Mouse (Mus musculus): ENCODE results near the gene Dpy19l3.

Gene Dpy19l3

DNA sequence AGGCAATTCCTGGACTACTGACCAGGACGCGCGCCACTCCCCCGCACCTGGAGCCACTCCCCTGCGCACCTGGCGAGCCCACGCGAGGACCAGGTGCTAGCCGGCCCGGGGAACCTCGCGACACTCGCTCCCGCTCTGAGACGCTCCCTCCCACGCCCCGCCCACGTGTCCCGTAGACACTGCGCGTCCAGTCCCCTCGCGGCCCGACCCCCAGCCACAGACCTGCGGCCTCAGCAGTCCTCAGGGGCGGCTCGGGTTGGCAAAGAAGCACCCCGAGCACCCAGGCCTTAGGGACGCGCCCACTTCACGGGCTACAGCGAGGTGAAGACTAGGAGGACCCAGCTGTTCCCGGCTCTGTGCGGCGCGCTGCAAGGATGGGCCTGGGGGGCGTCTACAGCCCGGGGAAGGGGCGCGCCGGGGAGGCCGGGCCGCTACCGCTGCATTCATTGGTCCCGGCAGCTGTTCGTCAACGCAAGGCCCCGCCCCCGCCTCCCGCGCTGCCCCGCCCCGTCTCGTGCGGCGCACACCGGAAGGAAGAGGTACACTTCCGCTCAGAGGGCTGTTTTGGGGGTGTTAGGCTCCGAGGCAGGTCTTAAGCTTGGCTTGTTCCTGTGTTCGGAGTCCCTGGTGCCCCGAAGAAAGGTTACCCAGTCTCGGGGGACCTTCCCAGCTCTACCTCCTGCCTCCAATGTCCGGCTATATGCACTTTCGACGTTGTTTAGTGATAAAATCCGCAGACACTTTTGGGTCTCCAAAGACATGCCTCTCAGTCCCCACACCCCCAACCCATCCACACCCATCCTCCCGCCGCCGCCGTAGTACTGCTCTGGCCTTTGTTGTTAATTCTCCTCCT, at the start of gene Dpy19l3:
TSS of gene Dpy19l3 (minus strand) at position 422 of the 853 bp plus-strand sequence.
- DNase-seq (ENCODE audit: low spot score in 2 of 2), result peak; percentile 83 to 89

DNA sequence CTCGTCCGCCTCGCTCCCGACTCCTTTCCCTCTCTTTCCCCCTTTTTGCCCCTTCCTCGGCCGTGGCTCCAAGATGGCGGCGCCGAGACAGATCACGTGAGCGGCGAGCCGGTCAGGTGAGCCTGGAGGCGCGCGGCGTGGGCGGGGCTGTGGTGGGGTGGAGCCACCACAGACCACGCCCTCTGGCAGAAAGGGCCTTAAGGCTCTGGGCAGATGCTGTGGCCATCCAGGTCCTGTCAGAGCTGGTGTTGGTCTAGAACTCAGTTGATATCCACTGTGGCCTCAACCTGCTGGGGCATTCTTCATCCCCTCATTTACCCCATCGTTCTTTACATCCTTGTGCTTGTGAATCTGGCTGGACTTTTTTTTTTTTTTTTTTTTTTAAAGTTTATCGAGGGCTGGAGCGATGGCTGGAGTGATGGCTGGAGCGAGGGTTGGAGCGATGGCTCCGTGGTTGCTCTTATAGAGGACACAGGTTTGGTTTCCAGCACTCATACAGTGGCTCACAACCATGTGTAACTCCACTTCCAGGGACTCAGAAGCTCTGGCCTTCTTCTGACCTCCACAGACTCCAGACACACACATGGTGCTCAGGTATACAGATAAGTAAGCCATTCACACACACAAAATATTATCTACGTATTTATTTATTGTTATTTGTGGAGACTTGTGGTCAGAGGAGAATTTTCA, 48.8 kb upstream of the Dpy19l3 start, which contains the start of gene Zfp507:
TSS of gene Zfp507 (minus strand) at position 98 of the 690 bp plus-strand sequence.
- peak; percentile 79 to 88 for DNase-seq (ENCODE audit: low spot score in 2 of 2)

DNA sequence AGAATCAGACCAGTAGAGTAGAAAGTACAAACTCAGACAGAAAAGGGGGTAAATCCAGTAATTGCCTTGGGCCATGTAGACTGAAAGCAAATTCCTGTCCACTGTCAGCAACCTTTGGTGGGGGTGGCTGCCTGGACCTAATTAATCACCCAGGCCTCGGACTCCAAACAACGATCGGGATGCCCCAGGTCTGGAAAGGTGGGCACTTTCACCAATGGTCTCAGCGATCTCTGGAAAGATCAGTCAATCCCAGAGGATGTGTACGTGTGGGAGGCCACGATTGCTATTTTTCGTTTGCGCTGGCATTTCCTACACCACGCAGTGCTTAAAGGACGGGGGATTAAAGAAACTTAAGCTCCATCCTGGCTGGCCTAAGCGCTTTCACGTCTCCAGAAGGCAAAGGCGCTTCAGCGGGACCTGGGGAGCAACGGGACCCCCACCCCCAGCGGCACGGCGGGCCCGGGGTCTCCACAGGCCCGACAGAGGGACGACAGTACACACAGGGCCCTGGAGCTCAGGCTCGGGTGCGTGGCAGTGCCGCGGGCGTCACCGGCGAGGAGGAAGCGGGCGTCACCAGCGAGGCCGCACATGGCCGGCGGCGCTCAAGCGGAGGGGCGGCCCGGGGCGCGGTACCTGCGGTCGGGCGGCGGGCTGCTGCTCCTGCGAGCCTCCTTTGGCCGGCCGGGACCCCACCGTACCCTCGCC, 48.1 kb upstream of the Dpy19l3 start:
- DNase-seq (ENCODE audit: low spot score in 2 of 2), result no peak

DNA sequence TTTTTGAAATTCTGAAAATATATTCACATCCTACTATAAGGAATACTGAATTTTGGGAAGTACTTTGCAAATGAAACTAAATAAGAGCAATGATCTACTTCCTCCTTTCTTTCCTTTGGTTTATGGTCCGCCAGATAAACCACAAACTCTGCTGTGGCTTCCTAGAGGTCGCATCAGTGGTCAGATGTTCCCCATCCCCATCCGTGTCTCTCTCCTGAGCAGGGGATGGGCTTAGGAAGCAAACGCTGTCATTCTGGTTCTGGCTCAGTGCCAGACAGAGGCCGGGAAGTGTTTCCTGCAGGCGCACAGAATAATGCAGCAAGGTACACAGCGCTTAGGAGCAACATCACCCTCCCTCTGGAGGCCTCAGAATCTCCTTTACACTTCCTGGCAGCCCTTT, 41.9 kb upstream of the Dpy19l3 start:
- no peak for DNase-seq (ENCODE audit: low spot score in 2 of 2)

DNA sequence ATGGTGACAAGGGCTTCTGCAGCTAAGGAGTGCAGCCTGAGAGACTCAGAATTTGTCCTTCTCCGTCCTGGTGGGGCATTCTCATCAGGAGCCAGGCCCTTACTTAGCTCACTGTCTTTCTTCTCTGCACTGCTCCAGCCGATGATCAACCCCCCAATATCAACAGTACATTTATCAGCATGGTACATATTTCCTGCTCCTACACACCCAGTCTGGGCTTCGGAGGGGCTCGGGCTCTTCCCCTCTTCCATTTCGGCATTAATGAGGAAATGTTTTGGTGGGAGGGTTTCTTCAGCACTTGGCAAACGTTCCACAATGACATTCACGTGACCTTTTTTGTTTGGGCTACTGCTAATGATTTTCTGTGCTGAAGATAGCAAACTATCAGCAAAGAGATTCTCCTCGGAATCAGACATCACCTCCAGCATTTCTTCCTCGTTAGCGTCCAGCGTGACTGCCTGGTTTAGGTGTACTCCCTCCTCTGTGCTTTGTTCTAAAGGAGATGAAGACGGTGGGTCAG, 40.0 kb upstream of the Dpy19l3 start:
- DNase-seq (ENCODE audit: low spot score in 2 of 2), result no peak

DNA sequence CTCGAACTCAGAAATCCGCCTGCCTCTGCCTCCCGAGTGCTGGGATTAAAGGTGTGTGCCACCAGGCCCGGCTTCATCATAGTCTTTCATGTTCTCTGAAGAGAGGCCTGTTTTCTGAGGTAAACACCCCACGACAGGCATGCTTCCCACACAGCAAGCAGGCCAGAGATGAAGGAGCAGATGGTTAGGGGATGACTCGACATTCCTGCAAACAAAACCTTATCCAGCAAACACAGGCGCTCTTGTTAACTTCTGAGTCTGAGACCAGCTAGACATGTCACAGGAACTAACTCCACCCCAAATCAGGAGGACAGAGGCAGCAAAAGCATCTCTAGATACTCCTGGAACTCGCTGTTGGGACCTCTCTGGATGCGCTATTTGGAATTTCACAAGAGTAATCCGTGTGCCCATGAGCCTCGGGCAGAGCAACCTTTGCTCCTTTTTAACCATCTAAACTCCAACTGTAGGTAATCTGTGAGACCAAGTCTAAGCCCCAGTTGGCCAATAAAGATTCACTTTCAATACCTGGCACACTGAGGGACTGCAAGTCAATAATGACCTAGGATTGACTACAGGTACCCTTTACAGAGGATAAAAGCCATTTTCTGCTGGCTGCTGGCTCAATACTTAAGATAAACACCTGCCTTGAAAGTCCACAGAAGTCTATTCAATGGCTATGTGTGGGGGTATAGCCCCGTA, 38.0 kb upstream of the Dpy19l3 start:
- DNase-seq (ENCODE audit: low spot score in 2 of 2), result no peak

DNA sequence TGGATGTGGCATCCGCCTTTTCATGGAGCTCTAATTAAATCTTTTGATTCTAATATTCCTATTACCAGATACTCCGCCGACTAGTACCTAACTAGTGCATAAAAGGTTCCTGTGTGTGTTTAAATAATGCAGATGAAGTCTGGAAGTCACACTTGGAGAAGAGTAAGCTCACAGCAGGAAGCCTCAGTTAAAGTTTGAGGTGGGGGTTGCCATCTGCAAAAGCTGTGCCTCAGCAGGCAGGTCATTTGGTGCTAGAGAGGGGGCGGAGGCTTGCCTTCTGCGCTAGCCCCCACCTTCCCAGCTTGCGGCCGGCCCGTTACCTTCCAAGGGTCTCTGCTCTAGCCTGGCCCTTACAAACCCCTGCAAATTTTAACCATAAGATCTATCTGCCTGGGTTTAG, 36.7 kb upstream of the Dpy19l3 start:
- DNase-seq (ENCODE audit: low spot score in 2 of 2), result no peak

DNA sequence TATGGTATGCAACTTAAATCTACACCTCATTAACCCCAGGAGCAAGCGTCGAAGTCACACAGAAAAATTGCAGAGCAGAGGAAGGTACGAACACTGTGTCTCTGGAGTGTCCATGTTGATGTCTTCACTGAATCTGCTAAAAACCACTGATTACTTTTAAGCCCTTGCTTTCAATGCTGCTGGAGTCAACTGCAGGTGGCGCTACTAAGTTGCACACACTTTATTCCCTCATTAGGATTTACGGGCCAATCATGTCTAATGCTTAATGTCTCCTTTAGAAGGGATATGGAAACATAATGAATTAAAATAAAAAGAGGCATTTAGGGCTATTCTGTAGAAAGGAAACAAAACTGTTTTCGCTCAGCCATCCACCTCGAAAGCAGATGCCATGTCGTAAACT, 35.9 kb upstream of the Dpy19l3 start:
- DNase-seq (ENCODE audit: low spot score in 2 of 2), result no peak

DNA sequence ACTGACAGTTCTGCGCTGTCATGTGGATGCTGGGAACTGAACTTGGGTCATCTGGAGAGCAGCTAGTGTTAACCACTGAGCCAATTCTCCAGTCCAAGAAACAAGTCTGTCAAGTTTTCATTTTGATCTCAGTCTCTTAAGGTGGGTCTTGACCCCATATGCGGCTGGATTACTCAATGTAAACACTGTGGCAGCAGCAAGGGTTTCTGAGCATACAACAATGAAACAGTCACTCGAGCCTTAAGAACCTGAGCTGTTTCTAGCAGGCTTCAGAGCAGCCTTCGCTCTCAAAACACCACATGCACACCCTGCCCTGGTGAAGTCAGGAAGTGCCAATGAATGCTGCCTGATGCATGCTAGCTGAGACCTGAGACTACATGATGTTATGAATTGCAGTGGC, 31.3 kb upstream of the Dpy19l3 start:
- no peak for DNase-seq (ENCODE audit: low spot score in 2 of 2)

DNA sequence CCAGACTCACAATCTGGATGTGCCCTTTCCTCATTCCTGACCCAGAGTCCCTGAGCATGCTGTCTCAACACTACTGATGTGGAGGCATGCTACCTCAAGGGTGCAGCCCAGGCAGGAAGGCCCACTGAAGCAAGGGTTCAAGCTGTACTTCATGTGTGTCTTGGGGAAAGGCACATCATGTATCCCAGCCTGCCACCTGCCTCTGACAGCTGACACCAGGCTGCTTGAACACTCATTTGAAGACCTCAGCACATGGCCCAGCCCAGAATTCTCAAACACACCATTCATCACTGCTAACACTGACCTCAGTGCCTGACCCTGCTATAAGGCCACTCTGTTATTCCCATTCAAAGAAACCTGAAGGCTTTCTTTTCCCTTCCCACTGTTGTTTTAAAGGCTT, 28.0 kb upstream of the Dpy19l3 start:
- DNase-seq (ENCODE audit: low spot score in 2 of 2), result no peak

DNA sequence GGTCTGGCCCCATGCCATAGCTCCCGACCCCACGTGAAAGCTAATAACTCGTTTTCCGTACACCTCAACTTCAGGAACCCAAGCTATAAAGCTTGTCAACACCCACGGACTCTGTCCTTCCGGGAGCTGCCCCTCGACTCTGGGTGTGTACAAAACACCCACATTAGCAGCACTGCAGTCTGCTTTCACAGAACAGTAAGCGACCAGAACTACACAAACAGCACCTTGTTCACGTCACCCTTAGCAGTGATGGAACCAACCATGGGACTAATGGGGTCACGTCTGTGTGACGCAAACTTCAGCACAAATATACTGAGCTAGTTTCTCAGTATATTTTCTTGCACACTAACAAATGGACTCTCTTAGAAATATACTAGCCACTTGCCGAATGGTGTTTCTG, 19.9 kb upstream of the Dpy19l3 start:
- no peak for DNase-seq (ENCODE audit: low spot score in 2 of 2)

DNA sequence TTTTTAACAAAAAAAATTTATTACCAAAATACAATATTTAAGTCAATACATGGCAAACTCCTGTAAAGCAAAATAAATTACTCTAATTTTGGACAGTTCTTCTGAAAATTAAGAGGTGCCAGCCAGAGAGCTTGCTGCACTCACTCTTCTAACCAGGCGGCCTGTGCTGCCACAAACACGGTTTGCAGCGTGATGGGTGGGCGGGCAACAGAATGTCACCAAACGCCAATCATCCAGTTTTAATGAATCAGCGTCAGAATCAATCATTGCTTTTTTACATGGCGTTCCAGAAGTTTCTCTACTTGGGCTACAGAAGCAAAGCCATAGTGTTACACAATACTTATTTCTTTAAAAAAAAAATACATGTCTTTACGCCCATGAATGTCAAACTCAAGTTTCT, 18.1 kb upstream of the Dpy19l3 start:
- DNase-seq (ENCODE audit: low spot score in 2 of 2), result no peak

DNA sequence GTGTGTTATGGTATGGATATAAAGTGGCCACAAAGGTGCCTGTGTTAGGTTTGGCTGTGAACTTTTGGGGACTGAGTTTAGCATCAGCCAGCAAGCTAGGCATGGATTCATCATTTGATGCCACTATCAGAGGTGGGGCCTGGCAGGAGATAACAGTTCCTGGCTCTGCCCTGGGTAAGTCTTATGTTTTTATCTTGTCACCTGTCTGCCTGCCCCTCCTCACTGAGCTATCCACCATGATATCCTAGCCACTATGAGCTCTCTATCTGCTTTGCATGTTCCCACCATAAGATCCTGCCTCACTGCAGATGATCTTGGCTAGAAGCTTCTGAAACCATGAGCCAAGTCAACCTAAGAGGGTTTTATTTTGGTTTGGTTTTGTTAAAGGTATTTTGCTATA, 16.9 kb upstream of the Dpy19l3 start:
- DNase-seq (ENCODE audit: low spot score in 2 of 2), result no peak

DNA sequence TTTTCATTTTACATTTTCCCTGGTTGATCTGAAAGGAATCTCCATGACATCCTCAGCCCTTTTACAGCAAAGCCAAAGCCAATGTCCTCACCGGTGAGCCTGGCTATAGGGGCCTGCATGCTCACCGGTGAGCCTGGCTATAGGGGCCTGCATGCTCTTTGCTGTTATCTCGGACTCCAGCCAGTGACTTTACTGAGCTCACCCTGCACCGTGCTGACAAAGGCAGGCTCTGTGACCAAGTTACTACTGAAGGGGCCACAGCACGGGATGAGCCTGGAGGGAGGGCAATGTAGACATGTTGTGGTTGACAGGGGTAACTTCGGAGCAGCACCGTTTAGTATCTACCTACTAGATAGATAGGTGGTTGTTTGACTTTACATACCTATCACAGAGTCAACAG, 15.9 kb upstream of the Dpy19l3 start:
- no peak for DNase-seq (ENCODE audit: low spot score in 2 of 2)

DNA sequence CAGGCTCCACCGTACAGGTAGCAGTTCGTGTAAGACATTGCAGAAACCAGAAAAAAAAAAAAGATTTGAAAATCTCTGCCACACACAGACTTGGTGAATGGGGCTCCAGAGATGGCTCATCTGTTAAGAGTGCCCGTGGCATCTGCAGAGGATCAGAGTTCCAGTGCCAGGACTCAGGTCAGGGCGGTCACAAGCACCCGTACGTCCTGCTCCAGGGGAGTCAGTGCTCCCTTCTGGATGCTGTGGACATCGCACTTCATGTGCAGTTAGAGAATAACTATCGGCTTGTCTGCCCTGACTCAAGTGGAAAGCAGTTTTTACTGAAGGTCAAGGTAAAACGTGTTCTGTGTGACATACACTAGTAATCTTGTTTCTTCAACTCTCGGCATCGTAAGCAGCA, 10.2 kb upstream of the Dpy19l3 start:
- DNase-seq (ENCODE audit: low spot score in 2 of 2), result no peak

DNA sequence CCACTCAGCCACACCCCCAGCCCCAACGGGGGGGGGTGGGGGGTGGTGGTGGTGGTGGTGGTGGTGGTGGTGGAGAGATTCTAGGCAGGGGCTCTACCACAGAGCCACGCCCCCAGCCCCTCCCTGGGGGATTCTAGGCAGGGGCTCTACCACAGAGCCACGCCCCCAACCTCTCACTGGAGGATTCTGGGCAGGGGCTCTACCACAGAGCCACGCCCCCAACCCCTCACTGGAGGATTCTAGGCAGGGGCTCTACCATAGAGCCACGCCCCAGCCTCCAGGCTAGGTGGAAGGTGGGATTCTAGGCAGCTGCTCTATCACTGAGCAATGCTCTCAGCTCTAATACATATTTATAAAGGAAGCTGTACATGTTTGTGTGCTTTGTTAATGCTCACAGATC, 7.5 kb upstream of the Dpy19l3 start:
- DNase-seq (ENCODE audit: low spot score in 2 of 2), result no peak

DNA sequence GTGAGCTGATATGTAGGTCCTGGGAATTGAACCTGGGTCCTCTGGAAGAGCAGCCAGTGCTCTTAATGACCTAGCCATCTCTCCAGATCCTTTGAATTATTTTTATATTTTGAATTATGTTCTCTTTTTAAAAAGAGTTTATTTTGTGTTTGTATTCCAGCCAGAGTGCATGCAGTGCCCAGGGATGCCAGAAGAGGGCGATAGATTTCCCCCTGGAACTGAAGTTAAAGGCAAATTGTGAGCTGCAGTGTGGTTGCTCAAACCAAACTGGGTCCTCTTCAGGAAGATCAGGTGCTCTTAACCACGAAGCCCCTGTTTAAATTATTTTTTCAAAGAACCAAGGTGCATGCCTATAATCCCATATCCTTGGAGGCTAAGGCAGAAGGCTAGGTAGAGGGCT, 5.3 kb upstream of the Dpy19l3 start:
- no peak for DNase-seq (ENCODE audit: low spot score in 2 of 2)

DNA sequence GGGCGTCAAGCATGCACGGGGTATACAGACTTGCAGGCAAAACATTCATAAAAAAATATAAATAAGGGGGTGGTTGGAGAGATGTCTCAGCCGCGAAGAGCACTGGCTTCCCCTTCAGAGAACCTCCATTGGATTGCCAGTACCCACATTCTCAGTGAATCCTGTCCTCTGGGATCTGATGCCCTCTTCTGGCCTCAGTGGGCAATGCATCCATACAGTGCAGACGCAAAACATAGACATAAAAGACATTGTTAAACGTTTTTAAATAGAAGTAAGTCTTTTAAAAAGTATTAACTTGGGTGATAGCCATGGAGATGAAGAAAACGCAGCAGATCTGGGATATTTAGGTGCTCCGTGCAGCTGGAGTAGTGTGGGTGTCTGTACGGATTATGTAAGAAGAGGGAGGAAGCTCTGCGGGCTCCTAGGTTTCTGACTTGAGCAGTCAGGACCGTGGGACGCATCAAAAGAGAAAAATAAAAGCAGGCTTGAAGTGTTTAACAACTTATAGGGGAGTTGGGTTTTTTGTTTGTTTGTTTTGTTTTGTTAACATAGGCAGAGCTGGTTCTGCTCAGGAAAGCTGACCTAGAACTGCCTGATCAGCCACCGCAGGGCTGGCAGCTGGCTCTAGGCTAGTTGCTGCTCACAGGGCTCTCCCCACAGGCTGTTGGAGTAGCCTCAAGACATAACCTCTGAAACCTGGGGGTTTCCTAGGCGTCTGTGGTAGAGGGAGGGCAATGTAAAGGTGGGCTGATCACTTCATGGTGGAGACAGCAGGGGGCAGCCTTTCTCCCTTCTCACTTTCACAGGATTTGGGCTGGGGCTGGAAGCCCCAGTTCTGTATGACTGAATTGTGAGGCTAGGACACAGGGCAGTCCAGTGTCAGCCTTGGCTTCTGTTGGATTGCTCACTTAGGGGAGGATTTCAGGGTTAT, 2.5 kb upstream of the Dpy19l3 start:
- no peak for DNase-seq (ENCODE audit: low spot score in 2 of 2)

DNA sequence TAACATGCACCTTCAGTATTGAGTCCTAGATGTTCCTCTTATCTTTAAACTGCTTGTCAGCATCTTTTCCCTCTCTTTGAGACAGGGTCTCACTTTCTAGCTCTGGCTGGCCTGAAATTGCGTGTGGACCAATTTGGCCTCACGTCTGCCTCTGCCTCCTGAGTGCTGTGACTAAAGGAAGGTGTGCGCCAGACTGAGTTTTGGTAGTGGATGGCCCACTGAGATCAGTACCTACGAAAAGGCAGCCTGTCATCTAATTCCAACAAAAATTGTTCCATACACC, 573 bp upstream of the Dpy19l3 start:
- DNase-seq (ENCODE audit: low spot score in 2 of 2), result no peak

DNA sequence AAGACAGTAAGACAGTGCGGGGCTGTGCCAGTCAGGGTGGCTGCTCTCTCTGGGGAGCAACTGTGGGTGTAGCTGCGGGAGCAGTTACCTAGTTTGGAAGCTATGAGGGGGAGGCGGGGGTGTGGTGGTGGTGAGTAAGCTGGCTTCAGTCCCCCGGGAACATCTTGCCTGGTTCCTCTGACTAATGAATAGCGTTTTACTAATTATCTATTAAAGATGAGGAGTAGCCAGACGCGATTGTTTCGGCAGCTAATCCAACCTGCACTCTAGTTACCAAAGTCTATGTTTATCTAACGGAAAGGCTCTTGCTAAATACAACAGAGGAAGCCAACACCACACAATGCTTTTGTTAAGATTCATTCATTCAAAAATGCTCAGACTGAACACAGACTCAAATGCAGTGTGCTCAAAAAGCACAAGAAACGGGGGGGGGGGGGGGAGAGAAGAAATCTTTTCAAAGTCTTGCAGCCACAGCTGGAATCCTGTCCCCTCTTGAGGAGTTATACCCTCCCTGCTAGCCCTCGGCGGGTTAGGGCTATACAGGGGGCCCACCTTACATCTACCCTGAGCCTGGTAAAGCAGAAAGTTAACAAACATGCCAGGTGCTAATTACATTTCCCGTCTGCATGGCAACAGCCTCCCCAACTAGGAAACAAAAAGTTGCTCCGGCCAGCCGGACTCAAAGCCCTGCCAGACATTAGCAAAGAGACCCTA, 778 bp downstream of the Dpy19l3 start:
- no peak for DNase-seq (ENCODE audit: low spot score in 2 of 2)
